Mouse (Mus musculus): ENCODE measurements at regions not wholly inside any gene's neighbourhood (a gene's known extent, or its start where the extent isn't known, plus 50 kb on each side); places are given as distances from the start of the nearest gene placed in this dataset.

GRCm38 (mm10) chr15:45453797-45454196 is 5319.6 kb downstream of the 9330182O14Rik start:
- peak in 1 of 2 experiments; percentile 4 for DNase-seq

- DNase-seq = no peak
Measured at GRCm38 (mm10) chr15:45470425-45470824, 5336.3 kb downstream of the 9330182O14Rik start.

GRCm38 (mm10) chr15:45473191-45473590 is 5339.0 kb downstream of the 9330182O14Rik start:
- no peak for DNase-seq

GRCm38 (mm10) chr15:45510271-45510670 is 5376.1 kb downstream of the 9330182O14Rik start:
- no peak for DNase-seq
